Mouse (Mus musculus) forebrain, embryonic 13.5 days (tissue): ENCODE measurements at regions not wholly inside any gene's neighbourhood (a gene's known extent, or its start where the extent isn't known, plus 50 kb on each side); places are given as distances from the start of the nearest gene placed in this dataset.
A peak's percentile ranks its signal among the peaks of the same experiment; 100 is the strongest.

ENCODE experiments used
- ATAC-seq: fragments of 200-750 bp; cut with Nextera tagmentation; 2 replicates; pipeline ENCODE4 v1.8.0; 2017
- H3K27ac ChIP-seq: fragments of 300-500 bp; sonication (generic); 2 replicates; pipeline ENCODE4 v1.5.1; 2015; ENCODE audit warnings: inconsistent platforms, mild to moderate bottlenecking, moderate library complexity
- H3K27me3 ChIP-seq: fragments of 300-500 bp; sonication (generic); 2 replicates; pipeline ENCODE4 v1.6.1; 2015; ENCODE audit warnings: mild to moderate bottlenecking, inconsistent platforms
- H3K36me3 ChIP-seq: fragments of 300-500 bp; sonication (generic); 2 replicates; pipeline ENCODE4 v1.6.1; 2015; ENCODE audit warnings: mild to moderate bottlenecking, inconsistent platforms; ENCODE audit not compliant: poor library complexity, severe bottlenecking
- H3K4me1 ChIP-seq: fragments of 300-500 bp; sonication (generic); 2 replicates; pipeline ENCODE4 v1.6.1; 2015; ENCODE audit warnings: inconsistent platforms
- H3K4me2 ChIP-seq: fragments of 300-500 bp; sonication (generic); 2 replicates; pipeline ENCODE4 v1.6.1; 2015; ENCODE audit warnings: inconsistent platforms, mild to moderate bottlenecking, moderate library complexity
- H3K4me3 ChIP-seq: fragments of 300-500 bp; sonication (generic); 2 replicates; pipeline ENCODE4 v1.5.1; 2015; ENCODE audit warnings: mild to moderate bottlenecking, inconsistent platforms
- H3K9ac ChIP-seq: fragments of 300-500 bp; sonication (generic); 2 replicates; pipeline ENCODE4 v1.6.1; 2015; ENCODE audit warnings: mild to moderate bottlenecking, inconsistent platforms
- H3K9me3 ChIP-seq: fragments of 300-500 bp; sonication (generic); replicated peaks from 2 replicates; pipeline ENCODE4 v1.6.1; 2016; ENCODE audit warnings: inconsistent platforms
- WGBS: fragments of 180-500 bp; shearing (Covaris S2); methylation state at CpG from one replicate; pipeline ENCODE4 v1.1.7; 2015; 5-methylcytosine and 5-hydroxymethylcytosine counted together

GRCm38 (mm10) chr14:25377554-25377899, 81.5 kb upstream of the Zmiz1 start:
- peak; percentile 88 for ATAC-seq
- H3K4me2 ChIP-seq: peak overlapping the region; percentile 68

GRCm38 (mm10) chr14:25377900-25378716, 80.9 kb upstream of the Zmiz1 start:
- WGBS: under 1% methylated on average over 46 of the region's 54 CpGs
- H3K9me3 ChIP-seq: no peaks in the 10 kb centered on the region
- peak; percentile 91 for ATAC-seq
- H3K9ac ChIP-seq: peak overlapping the region; percentile 86
- peaks cover 39% of the 10 kb centered on the region for H3K4me1 ChIP-seq
- H3K4me2 ChIP-seq: peak overlapping the region; percentile 68
- H3K4me3 ChIP-seq: peak overlapping the region; percentile 42
- H3K27me3 ChIP-seq: no peaks in the 10 kb centered on the region
- no peaks in the 10 kb centered on the region for H3K36me3 ChIP-seq
- H3K27ac ChIP-seq: peak overlapping the region; percentile 100

More at GRCm38 (mm10) chr14:25377554-25377899, 81.5 kb upstream of the Zmiz1 start:
- Histone ChIP-seq H3K27ac (peak overlapping the region; percentile 100), H3K9ac (peak overlapping the region; percentile 86), H3K27me3 (no peaks in the 10 kb centered on the region), H3K36me3 (no peaks in the 10 kb centered on the region), H3K4me3 (peak overlapping the region; percentile 42), H3K4me1 (peaks cover 45% of the 10 kb centered on the region), H3K9me3 (no peaks in the 10 kb centered on the region)
- 2% methylated on average over 8 of the region's 8 CpGs for WGBS

- H3K4me3 ChIP-seq: peak overlapping the region; percentile 42
- peak overlapping the region; percentile 86 for H3K9ac ChIP-seq
- H3K36me3 ChIP-seq: no peaks in the 10 kb centered on the region
- H3K9me3 ChIP-seq: no peaks in the 10 kb centered on the region
- no peaks in the 10 kb centered on the region for H3K27me3 ChIP-seq
- H3K4me2 ChIP-seq: peak overlapping the region; percentile 68
- under 1% methylated on average over 13 of the region's 13 CpGs for WGBS
- peak overlapping the region; percentile 100 for H3K27ac ChIP-seq
- peaks cover 39% of the 10 kb centered on the region for H3K4me1 ChIP-seq
- peak; percentile 57 for ATAC-seq
These were observed 80.2 kb upstream of the Zmiz1 start for GRCm38 (mm10) chr14:25378717-25379224.

- WGBS: 86% methylated on average over 4 of the region's 4 CpGs
- ATAC-seq: no peak
- H3K4me1 ChIP-seq: peaks cover 24% of the 10 kb centered on the region
These were observed 75.7 kb upstream of the Zmiz1 start for GRCm38 (mm10) chr14:25383169-25383824.

DNA sequence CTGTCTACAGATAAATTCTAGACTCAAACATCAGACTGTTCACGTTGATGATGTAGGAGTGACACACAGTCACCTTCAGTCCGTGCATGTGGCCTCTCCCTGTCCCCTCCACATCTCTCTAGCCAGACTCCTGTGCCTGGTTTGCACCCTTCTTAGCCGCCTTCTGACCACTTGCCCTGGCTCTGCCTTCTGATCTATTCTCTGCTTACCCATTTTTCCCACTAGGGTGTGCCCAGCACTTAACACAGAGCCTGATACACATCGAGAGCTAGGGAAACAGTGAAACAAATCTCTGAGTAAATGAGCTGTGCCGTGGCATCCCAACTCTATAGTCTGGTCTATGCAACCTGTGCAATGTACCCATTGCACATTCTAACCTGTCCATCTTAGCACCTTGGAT, 73.3 kb upstream of the Zmiz1 start:
- Histone ChIP-seq H3K27ac (no peak overlapping the region), H3K9me3 (no peaks in the 10 kb centered on the region), H3K4me1 (peaks cover 11% of the 10 kb centered on the region; the same call in 1 of the 2 replicates), H3K4me2 (no peak overlapping the region), H3K36me3 (no peaks in the 10 kb centered on the region), H3K9ac (no peak overlapping the region), H3K27me3 (no peaks in the 10 kb centered on the region), H3K4me3 (no peak overlapping the region)
- no peak for ATAC-seq
- 65% methylated on average over 5 of the region's 5 CpGs for WGBS

More at GRCm38 (mm10) chr14:25383169-25383824, 75.7 kb upstream of the Zmiz1 start:
- Histone ChIP-seq H3K4me3 (no peak overlapping the region), H3K36me3 (no peaks in the 10 kb centered on the region), H3K27me3 (no peaks in the 10 kb centered on the region), H3K27ac (no peak overlapping the region), H3K9ac (no peak overlapping the region), H3K9me3 (no peaks in the 10 kb centered on the region), H3K4me2 (no peak overlapping the region)

DNA sequence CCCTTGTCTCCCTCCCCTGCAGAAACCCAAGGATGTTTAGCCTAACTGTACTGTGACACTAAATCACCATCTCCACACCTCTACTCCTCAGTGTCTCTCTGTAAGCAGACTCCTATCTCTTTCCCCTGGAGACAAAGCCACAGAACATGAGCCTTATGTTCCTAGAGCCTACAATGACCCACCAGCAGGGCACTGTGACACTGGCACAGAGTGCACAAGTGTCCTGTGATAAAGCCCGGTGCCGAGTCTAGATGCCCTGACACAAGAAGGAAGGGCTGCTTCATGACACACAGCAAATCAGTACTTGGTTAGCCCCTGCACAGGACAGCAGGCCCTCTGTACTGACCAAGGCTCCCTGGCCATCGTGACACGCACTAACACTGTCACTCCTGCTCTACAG, 71.2 kb upstream of the Zmiz1 start:
- Histone ChIP-seq H3K27ac (no peak overlapping the region), H3K27me3 (no peaks in the 10 kb centered on the region), H3K4me2 (no peak overlapping the region), H3K9me3 (no peaks in the 10 kb centered on the region), H3K9ac (no peak overlapping the region), H3K4me1 (peaks cover 11% of the 10 kb centered on the region; the same call in 1 of the 2 replicates), H3K4me3 (no peak overlapping the region), H3K36me3 (no peaks in the 10 kb centered on the region)
- WGBS: 95% methylated on average over 4 of the region's 4 CpGs
- no peak for ATAC-seq

DNA sequence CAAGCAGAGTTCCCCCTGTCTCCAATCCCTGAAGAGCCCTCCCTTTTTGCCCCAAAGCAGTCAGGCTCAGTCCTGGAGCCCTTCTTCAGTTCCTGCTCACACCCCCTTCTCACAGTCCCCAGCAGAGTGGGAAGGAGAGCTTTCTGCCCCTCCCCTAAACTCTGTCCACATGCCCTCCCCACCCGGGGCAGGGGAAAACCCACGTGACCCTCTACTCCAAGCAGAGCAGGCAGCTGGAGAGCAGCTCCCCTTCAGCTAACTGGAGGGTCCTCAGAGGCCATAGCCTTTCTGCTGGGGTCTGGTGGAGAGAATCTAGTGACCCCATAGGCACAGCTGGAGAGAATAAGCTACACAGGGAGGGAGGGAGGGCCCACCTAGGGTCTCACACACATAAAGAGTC, 69.7 kb upstream of the Zmiz1 start:
- no peak overlapping the region for H3K4me2 ChIP-seq
- WGBS: 20% methylated on average over 2 of the region's 2 CpGs
- no peak overlapping the region for H3K4me3 ChIP-seq
- H3K27ac ChIP-seq: no peak overlapping the region; the same call in 1 of the 2 replicates
- ATAC-seq: 0 out of 2 replicates have a peak, but pooled peaks have one; percentile 8
- no peak overlapping the region for H3K9ac ChIP-seq
- H3K4me1 ChIP-seq: peaks cover 7% of the 10 kb centered on the region; the same call in 1 of the 2 replicates
- no peaks in the 10 kb centered on the region for H3K27me3 ChIP-seq
- no peaks in the 10 kb centered on the region for H3K9me3 ChIP-seq
- no peaks in the 10 kb centered on the region for H3K36me3 ChIP-seq

DNA sequence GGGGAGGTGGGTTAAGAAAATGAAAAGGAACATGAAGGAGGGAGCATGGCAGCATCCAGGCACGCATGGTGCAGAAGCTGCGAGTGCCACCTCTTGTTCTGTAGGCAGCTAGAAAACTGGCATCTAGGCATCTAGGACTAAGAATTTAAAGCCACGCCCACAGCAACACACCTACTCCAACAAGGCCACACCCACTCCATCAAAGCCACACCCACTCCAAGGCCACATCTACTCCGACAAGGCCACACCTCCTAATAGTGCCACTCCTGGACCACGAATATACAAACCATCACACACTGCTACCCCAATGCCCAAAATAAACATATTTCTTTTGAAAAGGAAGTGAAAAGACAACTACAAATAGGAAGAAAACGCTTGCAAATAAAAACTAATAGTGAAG, 66.6 kb upstream of the Zmiz1 start:
- H3K4me2 ChIP-seq: no peak overlapping the region
- H3K4me3 ChIP-seq: no peak overlapping the region
- no peaks in the 10 kb centered on the region for H3K9me3 ChIP-seq
- H3K4me1 ChIP-seq: peaks cover 29% of the 10 kb centered on the region
- WGBS: 79% methylated on average over 6 of the region's 6 CpGs
- H3K27ac ChIP-seq: no peak overlapping the region
- H3K27me3 ChIP-seq: no peaks in the 10 kb centered on the region
- ATAC-seq: no peak
- H3K9ac ChIP-seq: no peak overlapping the region
- no peaks in the 10 kb centered on the region for H3K36me3 ChIP-seq

- WGBS: 79% methylated on average over 6 of the region's 6 CpGs
- Histone ChIP-seq H3K36me3 (no peaks in the 10 kb centered on the region), H3K27ac (no peak overlapping the region), H3K9me3 (no peaks in the 10 kb centered on the region), H3K4me3 (no peak overlapping the region), H3K4me2 (no peak overlapping the region), H3K27me3 (no peaks in the 10 kb centered on the region), H3K9ac (no peak overlapping the region), H3K4me1 (peaks cover 35% of the 10 kb centered on the region)
- no peak for ATAC-seq
These were observed 66.0 kb upstream of the Zmiz1 start for GRCm38 (mm10) chr14:25392940-25393339.

DNA sequence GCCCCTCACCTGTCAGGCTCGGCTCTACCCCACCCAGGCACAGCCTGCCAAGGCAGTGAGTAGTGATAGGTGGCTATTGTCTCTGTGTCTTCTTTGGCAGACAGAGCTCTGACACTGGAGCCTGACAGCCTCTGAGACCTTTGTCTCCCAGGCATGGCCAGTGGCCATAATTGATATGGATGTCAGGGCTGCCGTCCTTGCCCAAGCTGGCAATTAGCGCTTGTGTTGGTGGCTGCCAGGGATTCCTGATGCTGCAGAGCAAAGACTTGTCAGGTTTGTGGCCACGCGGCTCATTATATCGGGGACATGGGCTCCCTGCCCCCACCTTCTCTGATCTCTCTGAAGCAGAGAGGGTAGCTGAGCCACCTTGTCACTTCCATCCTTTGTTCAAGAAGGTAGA, 64.1 kb upstream of the Zmiz1 start:
- H3K27me3 ChIP-seq: no peaks in the 10 kb centered on the region
- no peaks in the 10 kb centered on the region for H3K9me3 ChIP-seq
- peaks cover 46% of the 10 kb centered on the region for H3K4me1 ChIP-seq
- H3K4me2 ChIP-seq: no peak overlapping the region
- no peaks in the 10 kb centered on the region for H3K36me3 ChIP-seq
- H3K4me3 ChIP-seq: no peak overlapping the region
- H3K27ac ChIP-seq: 0 out of 2 replicates have a peak overlapping the region, but pooled peaks have one; percentile 40
- WGBS: 44% methylated on average over 6 of the region's 6 CpGs
- no peak for ATAC-seq
- H3K9ac ChIP-seq: peak overlapping the region; percentile 32; the same call in 1 of the 2 replicates

- WGBS: 2% methylated on average over 9 of the region's 9 CpGs
- ATAC-seq: peak; percentile 86
- Histone ChIP-seq H3K4me3 (0 out of 2 replicates have a peak overlapping the region, but pooled peaks have one; percentile 3), H3K4me2 (peak overlapping the region; percentile 34), H3K4me1 (peaks cover 46% of the 10 kb centered on the region), H3K27me3 (0 out of 2 replicates have a peak, but pooled peaks cover 2% of the 10 kb centered on the region), H3K9ac (peak overlapping the region; percentile 34), H3K27ac (peak overlapping the region; percentile 91), H3K36me3 (no peaks in the 10 kb centered on the region), H3K9me3 (no peaks in the 10 kb centered on the region)
These were observed 61.9 kb upstream of the Zmiz1 start for GRCm38 (mm10) chr14:25396990-25397531.

GRCm38 (mm10) chr14:25397751-25398150, 61.2 kb upstream of the Zmiz1 start:
- peak overlapping the region; percentile 34 for H3K4me2 ChIP-seq

More at GRCm38 (mm10) chr14:25397751-25398150, 61.2 kb upstream of the Zmiz1 start:
- H3K27ac ChIP-seq: peak overlapping the region; percentile 91
- peak; percentile 61 for ATAC-seq
- WGBS: 5% methylated on average over 5 of the region's 5 CpGs
- H3K9me3 ChIP-seq: no peaks in the 10 kb centered on the region
- no peak overlapping the region for H3K4me3 ChIP-seq
- peak overlapping the region; percentile 54 for H3K9ac ChIP-seq
- H3K27me3 ChIP-seq: 0 out of 2 replicates have a peak, but pooled peaks cover 2% of the 10 kb centered on the region
- H3K4me1 ChIP-seq: peaks cover 46% of the 10 kb centered on the region
- H3K36me3 ChIP-seq: no peaks in the 10 kb centered on the region
